Mouse (Mus musculus) layer of hippocampus, adult 9-10 months (tissue): ENCODE results near the gene Pls1.

Experiments
- DNase-seq: peaks from one replicate; pipeline ENCODE4 v3.0.0; 2022; ENCODE audit warnings: low spot score

Gene Pls1

GRCm38 (mm10) chr9:95844825-95845460 is at the start of gene Pls1:
Gene Pls1, minus strand, starts transcription at chr9:95845311.
- peak; percentile 78 for DNase-seq

DNA sequence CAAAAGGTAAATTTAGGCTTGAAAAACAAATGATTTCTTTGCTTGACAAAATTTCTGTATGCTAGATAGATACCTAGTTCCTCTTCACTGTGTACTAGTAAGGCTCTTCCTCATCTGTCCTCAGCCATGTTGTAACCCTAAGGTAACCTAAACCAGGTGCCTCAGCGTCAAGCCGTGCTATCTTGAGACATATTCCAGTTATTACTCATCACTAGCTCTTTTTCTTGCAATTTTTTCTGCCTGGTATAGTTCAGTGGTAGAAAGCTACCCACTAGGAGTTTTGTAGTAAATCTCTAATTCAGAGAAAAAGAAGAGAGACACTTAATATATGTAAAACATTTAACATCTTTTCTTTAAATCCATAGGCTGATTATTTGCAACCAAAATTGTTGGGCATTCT is 37.6 kb upstream of the Pls1 start:
- no peak for DNase-seq

DNA sequence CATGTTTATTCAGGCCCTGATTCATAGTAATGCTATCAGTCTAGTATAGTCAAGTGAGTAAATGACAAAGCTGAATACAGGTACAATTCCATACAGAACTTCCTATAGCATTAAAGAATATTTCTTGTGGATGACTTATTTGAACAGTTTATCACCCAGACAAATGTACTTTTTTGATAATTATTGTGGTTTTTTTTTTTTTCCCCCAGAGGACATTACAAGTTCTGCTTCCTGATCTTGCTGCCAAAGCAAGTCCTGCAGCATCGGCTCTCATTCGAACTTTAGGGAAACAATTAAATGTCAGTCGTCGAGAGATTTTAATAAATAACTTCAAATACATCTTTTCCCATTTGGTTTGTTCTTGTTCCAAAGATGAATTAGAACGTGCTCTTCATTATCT is 33.1 kb upstream of the Pls1 start:
- DNase-seq, result no peak

- no peak for DNase-seq
These were observed 13.0 kb upstream of the Pls1 start for GRCm38 (mm10) chr9:95858027-95858570.

DNA sequence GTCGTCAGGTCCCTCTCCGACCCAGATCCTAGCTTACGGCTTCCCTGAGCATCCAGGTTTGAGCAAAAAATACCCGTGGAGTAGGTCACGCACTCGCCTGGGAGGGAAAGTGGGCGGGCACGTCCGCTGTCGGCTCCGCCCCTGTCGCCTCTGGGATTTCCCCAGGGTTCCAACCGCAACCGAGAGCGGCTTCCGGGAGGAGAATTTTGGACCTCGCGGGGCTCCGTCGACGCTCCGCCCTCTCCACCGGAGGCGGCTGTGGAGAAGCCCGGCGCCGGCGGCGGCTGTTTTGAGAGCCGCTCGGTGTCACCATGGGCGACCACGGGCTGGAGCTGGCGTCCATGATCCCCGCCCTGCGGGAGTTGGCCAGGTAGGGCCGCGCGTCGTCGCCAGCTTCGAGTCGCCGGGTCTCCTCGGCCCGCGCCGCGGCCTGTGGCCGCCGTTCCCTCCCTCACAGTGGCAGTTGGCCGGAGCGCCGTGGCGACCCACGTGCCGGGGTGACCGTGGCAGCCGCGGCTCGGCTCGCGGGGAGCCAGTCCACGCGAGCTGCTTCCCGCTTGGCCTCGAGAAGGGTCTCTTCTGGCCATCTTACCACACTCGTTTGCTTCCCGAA is 12.4 kb upstream of the Pls1 start, which contains the start of gene Atr:
Gene Atr, plus strand, starts transcription at position 184 of the 613 bp plus-strand sequence.
- peak; percentile 67 for DNase-seq

GRCm38 (mm10) chr9:95856004-95856403 is 10.9 kb upstream of the Pls1 start:
- no peak for DNase-seq

DNA sequence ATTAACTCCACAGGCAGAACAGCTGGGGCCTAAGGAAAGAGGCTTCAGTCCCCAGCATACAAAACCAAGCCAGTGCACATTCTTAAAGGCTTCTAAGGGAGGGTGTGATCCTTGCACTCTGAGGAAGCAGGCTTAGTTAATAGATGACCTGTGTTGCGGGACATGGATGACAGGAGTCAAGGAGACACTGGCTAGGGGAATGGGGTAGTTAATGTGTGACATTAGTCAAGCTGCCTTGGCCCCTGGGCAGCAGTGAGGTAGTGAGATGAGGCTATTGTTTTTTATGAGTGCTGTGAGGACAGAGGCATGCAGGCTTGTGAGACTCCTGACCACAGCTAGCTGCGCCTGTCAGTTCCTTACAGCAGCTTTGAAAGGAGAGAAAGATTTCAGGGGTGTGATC is 9.8 kb upstream of the Pls1 start:
- no peak for DNase-seq

GRCm38 (mm10) chr9:95852896-95853295 is 7.8 kb upstream of the Pls1 start:
- DNase-seq, result peak; percentile 57

DNA sequence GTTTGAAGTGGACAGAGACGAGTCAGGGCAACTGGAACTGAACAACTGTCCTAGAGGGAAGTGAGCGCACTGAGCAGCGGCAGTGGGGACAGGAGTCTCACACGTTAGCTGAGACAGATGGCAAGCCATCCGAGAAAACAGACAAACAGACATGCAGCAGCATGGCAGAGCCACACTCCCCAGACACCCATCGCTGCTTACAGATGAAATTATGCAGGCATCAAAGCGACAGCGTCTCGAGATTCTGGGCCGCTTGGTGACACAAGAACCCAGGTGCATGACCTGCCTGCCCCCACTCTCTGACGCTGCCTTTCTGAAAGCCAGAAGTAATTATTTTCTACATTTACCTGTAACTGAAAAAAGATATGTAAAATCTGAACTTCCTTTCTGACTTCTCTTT is 6.6 kb upstream of the Pls1 start:
- DNase-seq, result no peak

- DNase-seq, result no peak
These were observed 600 bp upstream of the Pls1 start for GRCm38 (mm10) chr9:95845711-95846110.

- no peak for DNase-seq
These were observed 5.7 kb downstream of the Pls1 start for GRCm38 (mm10) chr9:95839424-95839823.

GRCm38 (mm10) chr9:95835741-95836140 is 9.4 kb downstream of the Pls1 start:
- no peak for DNase-seq

- DNase-seq, result no peak
These were observed 10.3 kb downstream of the Pls1 start for GRCm38 (mm10) chr9:95834799-95835198.

GRCm38 (mm10) chr9:95832758-95833157 is 12.4 kb downstream of the Pls1 start:
- no peak for DNase-seq

DNA sequence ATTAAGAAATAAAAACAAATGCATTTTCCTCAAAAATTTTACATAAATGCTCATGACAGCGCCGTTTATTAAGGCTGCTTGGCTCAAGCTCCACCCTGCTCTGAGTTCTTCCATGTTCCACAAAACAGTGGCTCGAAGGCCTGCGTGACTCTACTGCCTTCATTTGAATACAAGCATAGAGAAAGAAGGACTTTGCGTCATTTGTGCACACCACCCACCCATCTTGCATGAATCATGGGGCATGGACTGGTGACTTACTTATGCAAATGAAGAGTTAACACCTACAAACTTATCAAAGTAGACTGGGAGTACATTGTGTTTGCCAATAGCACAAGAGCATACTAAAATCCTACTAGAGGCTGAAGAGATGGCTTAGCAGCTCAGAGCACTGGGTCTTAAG is 17.5 kb downstream of the Pls1 start:
- no peak for DNase-seq

- no peak for DNase-seq
These were observed 22.6 kb downstream of the Pls1 start for GRCm38 (mm10) chr9:95822531-95822930.

DNA sequence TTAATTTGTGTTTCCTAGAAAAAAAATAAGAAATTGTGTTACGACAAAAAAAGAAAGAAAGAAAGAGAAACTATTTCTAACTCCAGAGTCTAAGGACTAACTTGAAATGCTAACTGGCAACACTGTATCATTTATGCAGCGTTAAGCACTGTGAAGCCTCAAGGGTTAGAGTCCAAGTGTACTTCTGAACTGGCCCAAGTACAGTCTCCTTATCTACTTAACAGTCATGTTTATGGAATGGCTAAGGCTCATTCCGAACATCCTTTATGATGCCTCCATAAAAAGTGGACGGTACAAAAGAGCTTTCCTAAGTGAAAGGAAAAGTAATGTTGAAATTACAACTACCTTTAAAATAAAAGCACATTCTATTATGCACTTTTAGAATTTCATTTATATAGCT is 29.4 kb downstream of the Pls1 start:
- DNase-seq, result no peak

DNA sequence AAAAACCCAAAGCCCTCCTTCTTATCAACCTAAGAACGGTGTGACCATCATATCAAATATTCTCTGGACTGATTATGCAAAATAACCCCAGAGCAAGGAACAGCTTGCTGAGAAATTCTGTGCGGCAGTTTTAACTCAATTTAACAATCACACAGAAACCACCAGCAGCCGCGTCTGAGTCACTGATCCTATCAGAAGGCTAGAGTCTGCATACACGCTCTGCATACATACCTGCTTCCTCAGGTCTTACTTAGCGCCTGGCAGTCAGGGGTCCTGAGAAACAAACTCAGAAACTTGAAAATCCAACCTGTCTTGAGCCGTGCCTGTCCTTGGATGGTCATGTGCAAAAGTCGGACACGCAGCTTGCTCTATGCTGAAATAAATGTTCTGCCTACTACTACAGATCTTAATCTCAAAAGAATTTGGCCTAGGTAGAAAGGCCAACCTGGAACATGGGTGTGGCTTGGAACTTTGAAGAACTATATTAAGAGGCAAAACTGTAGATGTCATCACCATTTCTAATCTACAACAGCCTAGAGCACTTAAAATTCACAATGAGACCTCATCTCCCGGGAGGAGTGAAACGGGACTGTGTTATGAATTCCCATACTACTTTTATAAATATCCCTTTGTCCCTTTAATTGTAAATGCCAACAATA is 30.0 kb downstream of the Pls1 start:
- DNase-seq, result no peak

DNA sequence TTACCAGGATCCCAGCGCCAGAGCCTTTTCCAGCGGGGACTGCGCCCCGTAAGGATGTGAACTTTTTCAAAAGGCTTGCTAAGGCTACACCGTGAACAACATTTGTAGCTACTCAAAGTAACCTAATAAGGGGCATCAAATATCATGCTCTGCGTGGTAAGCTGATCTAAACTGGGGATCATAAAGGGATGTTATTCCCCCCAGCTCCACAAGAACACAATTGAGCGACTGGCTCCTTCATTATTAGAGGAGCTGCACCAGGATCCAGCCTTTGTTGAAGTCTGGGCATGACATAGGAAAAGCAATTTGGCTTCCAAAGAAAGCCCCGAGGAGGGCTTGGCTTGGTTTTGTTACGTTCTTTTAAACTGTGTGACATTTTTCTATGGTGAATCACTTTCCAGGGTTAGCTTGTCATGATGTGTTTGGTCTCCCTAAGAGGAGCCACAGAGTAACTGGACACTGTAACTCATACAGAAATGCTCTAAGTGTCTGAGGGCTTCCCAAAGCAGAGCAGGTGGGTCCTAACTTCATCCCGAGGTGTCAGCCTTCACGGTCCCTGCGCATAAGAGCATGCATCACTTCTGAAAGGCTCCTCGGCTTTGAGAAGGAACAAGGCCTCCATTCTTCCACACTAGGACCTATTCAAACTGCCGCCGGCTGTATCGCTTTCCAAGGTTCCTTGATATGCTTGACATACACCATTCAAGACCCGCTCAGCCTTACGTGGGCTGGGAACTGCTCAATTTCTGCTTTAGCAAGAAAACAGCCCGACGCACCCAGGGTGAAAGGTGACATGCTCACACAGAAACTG is 31.2 kb downstream of the Pls1 start:
- DNase-seq, result no peak

DNA sequence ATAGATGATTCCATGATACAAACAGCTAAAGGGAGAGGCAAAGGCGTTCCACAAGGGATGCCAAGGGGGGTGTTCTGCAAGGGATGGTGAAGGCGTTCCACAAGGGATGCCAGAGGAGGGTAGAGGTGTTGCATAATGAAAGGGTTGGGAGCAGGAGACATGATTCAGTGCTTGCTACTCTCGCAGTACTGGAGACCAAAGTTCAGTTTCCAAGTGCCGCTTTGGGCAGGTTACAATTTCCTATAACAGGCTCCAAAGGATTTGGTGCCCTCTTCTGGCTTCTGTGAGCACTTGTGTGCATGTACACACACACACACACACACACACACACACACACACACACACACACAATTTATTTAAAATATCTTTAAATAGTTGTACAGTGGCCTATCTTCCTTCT is 33.3 kb downstream of the Pls1 start:
- DNase-seq, result no peak

DNA sequence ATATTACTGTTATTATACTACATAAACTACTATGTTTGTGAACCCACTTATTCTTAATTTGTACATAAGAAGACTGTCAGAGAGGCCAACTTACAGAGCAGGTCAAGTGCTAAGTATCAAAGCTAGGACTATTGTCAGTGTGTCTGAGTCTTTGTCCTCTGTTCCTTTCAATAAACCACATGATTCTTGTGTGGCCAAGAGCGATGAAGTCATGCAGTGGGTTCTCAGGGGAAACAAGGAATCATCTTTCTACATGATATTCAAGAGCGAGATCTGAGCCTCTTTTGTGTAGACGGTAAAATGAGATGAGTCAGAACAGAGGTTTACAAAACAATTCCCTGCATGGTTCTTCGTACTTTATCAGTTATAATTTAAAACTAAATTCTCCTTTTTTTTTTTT is 35.5 kb downstream of the Pls1 start:
- no peak for DNase-seq

DNA sequence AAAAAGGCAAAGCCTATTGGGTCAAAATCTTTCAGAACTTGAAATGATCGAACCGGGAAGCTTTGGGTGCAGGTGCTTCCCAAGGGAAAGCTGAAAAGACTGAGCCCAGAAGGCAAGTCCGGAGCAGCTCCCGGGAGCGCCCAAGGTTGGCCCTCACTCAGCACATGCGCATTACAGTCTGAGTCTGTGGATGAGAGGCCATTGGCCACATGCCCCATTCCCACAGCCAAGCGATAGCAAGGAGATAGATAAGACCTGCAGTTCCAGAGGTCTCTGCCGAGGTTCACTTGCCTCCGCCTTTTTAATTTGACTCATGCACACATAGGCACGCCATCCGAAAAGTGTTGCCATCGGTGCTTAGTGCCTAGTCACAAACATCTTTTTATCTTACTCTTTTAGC is 39.7 kb downstream of the Pls1 start:
- DNase-seq, result no peak
